Mouse (Mus musculus) bone marrow macrophage, adult 2 months (primary cell): ENCODE results near the gene Mcrs1.

Source experiments
- CTCF ChIP-seq: IDR thresholded peaks from 2 replicates; pipeline ENCODE4 v1.5.1; 2012; ENCODE audit warnings: low read depth, mild to moderate bottlenecking, low read length, moderate library complexity
- POLR2A ChIP-seq: IDR thresholded peaks from 2 replicates; pipeline ENCODE4 v1.6.1; 2012; ENCODE audit warnings: mild to moderate bottlenecking, low read depth, low read length, borderline replicate concordance

DNA sequence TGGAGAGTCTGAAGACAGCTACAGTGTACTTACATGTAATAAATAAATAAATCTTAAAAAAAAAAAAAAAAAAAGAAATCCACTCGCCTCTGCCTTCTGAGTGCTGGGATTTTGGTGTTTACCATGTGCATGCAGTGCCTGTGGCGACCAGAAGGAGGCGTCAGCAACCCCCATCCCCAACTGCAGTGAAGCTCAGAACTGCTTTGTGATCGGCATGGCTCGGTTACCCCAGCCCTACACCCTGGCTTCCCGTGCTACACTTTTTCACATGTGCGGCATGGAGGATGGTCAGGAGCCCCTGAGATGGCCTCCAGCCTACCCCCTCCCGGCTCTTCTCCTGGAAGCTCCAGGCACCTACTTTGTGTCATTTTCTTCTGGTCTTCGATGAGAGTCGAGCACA is 31.7 kb upstream of the Mcrs1 start:
- no peak for TF ChIP-seq CTCF
- TF ChIP-seq POLR2A = no peak
